Mouse (Mus musculus): ENCODE measurements around the gene Syce3.

GRCm38 (mm10) chr15:89387127-89387526 is 23.2 kb downstream of the Syce3 start:
- TF ChIP-seq CTCF (conservative IDR thresholded peaks at IDR 0.05; ENCODE audit: insufficient read depth, insufficient read length, low read depth, low read length) (no peak), POLR2A (IDR thresholded peaks at IDR 0.05; ENCODE audit: low read depth, low read length) (no peak)
